Mouse (Mus musculus) stomach, embryonic 16.5 days (tissue): ENCODE measurements around the gene Myrf. TPM values are rescaled to one million over a fixed set of nuclear protein-coding genes. Genes with fewer than 3 reads are reported as not detected.

Experiments
- ATAC-seq: fragments of 200-750 bp; cut with Nextera tagmentation; 2 replicates; pipeline ENCODE4 v1.8.0; 2017; ENCODE audit warnings: moderate number of reproducible peaks, moderate TSS enrichment; ENCODE audit not compliant: insufficient read depth, low FRiP score
- H3K27ac ChIP-seq: fragments of 300-500 bp; sonication (generic); 2 replicates; pipeline ENCODE4 v1.5.1; 2014; ENCODE audit warnings: low read length
- H3K27me3 ChIP-seq: fragments of 300-500 bp; sonication (generic); 2 replicates; pipeline ENCODE4 v1.6.1; 2014; ENCODE audit warnings: low read length, control low read depth, mixed read lengths; ENCODE audit not compliant: control insufficient read depth, insufficient read depth
- H3K36me3 ChIP-seq: fragments of 300-500 bp; sonication (generic); 2 replicates; pipeline ENCODE4 v1.6.1; 2014; ENCODE audit warnings: low read length; ENCODE audit not compliant: control insufficient read depth, insufficient read depth
- H3K4me1 ChIP-seq: fragments of 300-500 bp; sonication (generic); 2 replicates; pipeline ENCODE4 v1.6.1; 2014; ENCODE audit warnings: low read length, control low read depth, mixed read lengths; ENCODE audit not compliant: control insufficient read depth, insufficient read depth
- H3K4me2 ChIP-seq: fragments of 300-500 bp; sonication (generic); 2 replicates; pipeline ENCODE4 v1.6.1; 2014; ENCODE audit warnings: low read depth, low read length, mixed read lengths
- H3K4me3 ChIP-seq: fragments of 300-500 bp; sonication (generic); replicated peaks from 2 replicates; pipeline ENCODE4 v1.5.1; 2014; ENCODE audit warnings: mild to moderate bottlenecking, low read length
- H3K9ac ChIP-seq: fragments of 300-500 bp; sonication (generic); 2 replicates; pipeline ENCODE4 v1.6.1; 2014; ENCODE audit warnings: low read length
- H3K9me3 ChIP-seq: fragments of 300-500 bp; sonication (generic); replicated peaks from 2 replicates; pipeline ENCODE4 v1.6.1; 2016; ENCODE audit warnings: low read length, control low read depth; ENCODE audit not compliant: control insufficient read depth
- WGBS: fragments of 180-500 bp; shearing (Covaris S2); extraction: QIAGEN DNeasy Blood & Tissue Kit; methylation state at CpG from one replicate; pipeline ENCODE4 v1.1.7; 2014; 5-methylcytosine and 5-hydroxymethylcytosine counted together
- polyA plus RNA-seq: library from polyadenylated mRNA; unstranded; fragments of >200 nt; fragmentation: Nextera tagmentation; extraction: Ambion mirVana; gene quantifications from 2 replicates; pipeline ENCODE4 v1.2.1, GENCODE M21; 2015

Gene Myrf
- polyA plus RNA-seq, 1 experiment from 2014 or later, result 16.6 TPM

DNA sequence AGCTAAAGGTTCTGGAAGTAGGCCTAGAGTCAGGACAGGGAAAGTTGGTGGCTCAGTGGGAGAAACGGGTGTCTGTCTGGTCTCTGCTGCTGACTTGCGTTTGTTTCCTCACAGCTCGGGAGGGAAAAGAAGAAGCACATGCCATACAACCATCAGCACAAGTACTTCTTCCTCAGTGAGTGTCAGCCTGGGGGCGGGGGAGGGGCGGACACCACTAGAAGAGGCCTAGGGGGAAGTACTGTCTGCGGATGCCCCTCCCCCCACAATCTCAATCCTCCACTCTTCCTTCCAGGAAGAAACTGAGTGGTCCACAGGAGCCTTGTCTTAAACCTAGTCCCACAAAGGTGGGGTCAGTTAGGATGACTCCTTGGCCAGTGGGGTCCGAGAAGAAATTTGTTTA is 49.2 kb downstream of the Myrf start:
- Histone ChIP-seq H3K27me3 (no peaks in the 10 kb centered on the region), H3K9ac (no peak overlapping the region), H3K36me3 (peaks cover 26% of the 10 kb centered on the region), H3K27ac (no peak overlapping the region), H3K4me2 (no peak overlapping the region), H3K4me3 (no peak overlapping the region), H3K4me1 (no peaks in the 10 kb centered on the region), H3K9me3 (no peaks in the 10 kb centered on the region)
- 59% methylated on average over 7 of the region's 7 CpGs for WGBS
- peak; percentile 34; the same call in 1 of the 2 replicates for ATAC-seq

DNA sequence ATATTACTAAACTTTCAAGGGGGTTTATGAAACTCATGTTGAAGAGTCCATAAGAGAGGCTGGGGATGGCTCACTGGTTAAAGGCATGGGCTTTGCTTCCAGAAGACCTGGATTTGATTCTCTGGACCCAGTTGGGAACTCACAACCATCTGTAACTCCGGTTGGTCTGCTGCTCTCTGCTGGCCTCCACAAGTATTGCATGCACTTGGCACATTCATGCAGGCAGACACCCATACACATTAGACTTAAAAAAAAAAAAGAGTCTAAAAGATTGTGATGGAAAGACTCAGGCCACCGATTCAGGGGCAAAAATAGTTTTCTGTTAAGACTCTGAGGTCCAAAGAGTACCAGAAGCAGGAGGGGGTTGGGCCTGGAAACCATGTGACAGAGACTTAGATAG is 49.8 kb downstream of the Myrf start:
- Histone ChIP-seq H3K4me3 (no peak overlapping the region), H3K27me3 (no peaks in the 10 kb centered on the region), H3K9me3 (no peaks in the 10 kb centered on the region), H3K4me1 (no peaks in the 10 kb centered on the region), H3K9ac (no peak overlapping the region), H3K4me2 (no peak overlapping the region), H3K36me3 (peaks cover 24% of the 10 kb centered on the region), H3K27ac (no peak overlapping the region)
- 46% methylated on average over 2 of the region's 2 CpGs for WGBS
- no peak for ATAC-seq

DNA sequence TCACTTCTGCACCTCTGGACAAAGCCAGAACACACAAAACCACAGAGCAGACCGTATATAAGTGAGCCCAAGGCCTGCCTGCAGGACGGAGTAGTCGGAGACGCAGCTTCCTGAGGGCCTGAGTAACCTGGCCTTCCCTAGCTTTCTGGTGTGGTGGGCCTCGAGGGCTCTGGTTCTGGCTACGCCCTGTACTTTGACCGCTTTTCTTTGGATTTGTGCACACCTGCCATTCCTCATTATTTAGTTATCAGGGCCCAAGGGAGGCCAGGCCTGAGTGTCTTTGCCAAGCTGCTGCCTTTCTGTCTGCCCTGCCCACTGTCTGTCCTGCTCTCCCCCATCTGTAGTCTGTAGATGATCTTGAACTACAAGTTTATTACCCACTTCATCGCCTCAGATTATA is 50.6 kb downstream of the Myrf start:
- Histone ChIP-seq H3K36me3 (peaks cover 24% of the 10 kb centered on the region), H3K27ac (peak overlapping the region; percentile 37; the same call in 1 of the 2 replicates), H3K9me3 (no peaks in the 10 kb centered on the region), H3K4me1 (0 out of 2 replicates have a peak, but pooled peaks cover 3% of the 10 kb centered on the region), H3K9ac (no peak overlapping the region), H3K4me3 (no peak overlapping the region), H3K4me2 (no peak overlapping the region), H3K27me3 (no peaks in the 10 kb centered on the region)
- whole genome bisulfite sequencing, result 79% methylated on average over 8 of the region's 8 CpGs
- ATAC-seq, result no peak; the same call in 1 of the 2 replicates

DNA sequence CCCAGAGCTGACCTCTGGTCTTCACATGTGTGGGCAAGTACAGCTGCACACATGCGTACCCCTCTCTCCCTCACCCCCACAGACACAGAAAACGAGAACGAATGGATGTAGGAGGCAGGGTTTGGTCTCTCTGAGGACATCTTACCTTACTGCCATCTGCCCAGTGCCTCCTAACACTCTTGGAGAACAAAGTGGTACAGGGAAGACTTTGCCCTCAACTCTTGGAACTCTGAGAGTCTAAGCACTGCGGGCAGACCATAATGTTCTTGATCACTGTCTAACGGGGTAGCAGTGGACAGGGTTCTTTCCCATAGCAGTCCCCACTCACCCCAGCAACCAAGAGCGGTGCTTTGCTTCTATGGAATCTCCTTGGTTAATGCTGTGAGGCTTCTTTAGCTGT is 51.5 kb downstream of the Myrf start:
- H3K27ac ChIP-seq, result no peak overlapping the region
- ATAC-seq, result no peak
- H3K4me3 ChIP-seq, result no peak overlapping the region
- peaks cover 24% of the 10 kb centered on the region for H3K36me3 ChIP-seq
- H3K9ac ChIP-seq, result no peak overlapping the region
- H3K4me1 ChIP-seq, result peaks cover 12% of the 10 kb centered on the region; the same call in 1 of the 2 replicates
- no peaks in the 10 kb centered on the region for H3K27me3 ChIP-seq
- WGBS, result 92% methylated on average over 6 of the region's 6 CpGs
- H3K4me2 ChIP-seq, result no peak overlapping the region
- no peaks in the 10 kb centered on the region for H3K9me3 ChIP-seq

DNA sequence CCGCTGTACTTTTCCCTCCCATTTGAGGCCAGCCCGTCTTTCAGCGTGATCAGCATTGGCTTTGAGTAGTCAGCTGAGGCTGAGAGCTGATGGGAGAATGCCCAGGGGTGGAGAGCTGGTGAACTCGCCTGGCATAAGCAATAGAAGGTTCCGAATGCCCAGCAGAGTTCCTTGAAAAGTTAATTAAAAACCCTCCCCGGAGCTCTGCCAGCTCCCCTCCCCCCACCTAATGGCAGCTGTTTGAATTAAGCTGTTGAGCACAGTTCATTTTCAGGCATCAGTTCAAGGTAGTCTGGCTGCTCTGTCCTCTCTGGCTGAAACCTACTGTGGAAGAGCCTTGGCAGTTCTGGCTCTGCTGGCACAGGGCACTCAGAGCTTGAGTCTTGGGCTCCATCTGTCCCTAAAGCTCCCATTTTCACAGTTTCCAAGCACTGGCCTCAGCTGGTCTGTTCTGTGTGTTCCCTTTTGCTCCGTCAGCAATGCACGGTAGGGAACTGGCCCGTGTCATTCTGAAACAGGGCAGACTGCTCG is 52.2 kb downstream of the Myrf start:
- no peaks in the 10 kb centered on the region for H3K9me3 ChIP-seq
- H3K27me3 ChIP-seq, result no peaks in the 10 kb centered on the region
- H3K4me2 ChIP-seq, result no peak overlapping the region
- no peak for ATAC-seq
- H3K9ac ChIP-seq, result no peak overlapping the region
- H3K4me3 ChIP-seq, result no peak overlapping the region
- no peak overlapping the region for H3K27ac ChIP-seq
- peaks cover 14% of the 10 kb centered on the region; the same call in 1 of the 2 replicates for H3K4me1 ChIP-seq
- peaks cover 20% of the 10 kb centered on the region for H3K36me3 ChIP-seq
- 87% methylated on average over 10 of the region's 10 CpGs for WGBS

DNA sequence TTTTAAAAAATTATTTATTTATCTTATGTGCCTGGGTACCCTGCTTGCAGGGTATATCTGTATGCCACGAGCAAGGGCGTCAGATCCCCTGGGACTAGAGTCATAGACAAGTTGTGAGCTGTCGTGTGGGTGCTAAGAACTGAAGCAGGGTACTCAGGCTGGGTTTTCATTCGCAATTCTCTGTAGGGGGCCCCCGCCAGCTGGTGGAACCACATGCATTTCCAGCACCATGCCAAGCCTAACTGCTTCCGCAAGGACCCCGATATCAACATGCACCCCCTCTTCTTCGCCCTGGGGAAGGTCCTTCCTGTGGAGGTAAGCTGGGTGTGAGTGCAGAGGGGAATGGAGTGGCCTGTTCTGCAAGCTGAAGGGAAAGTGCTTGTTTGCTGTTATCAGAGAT is 54.0 kb downstream of the Myrf start:
- 90% methylated on average over 8 of the region's 8 CpGs for WGBS
- ATAC-seq, result no peak
- H3K27ac ChIP-seq, result no peak overlapping the region
- H3K4me2 ChIP-seq, result no peak overlapping the region
- H3K4me1 ChIP-seq, result peaks cover 20% of the 10 kb centered on the region; the same call in 1 of the 2 replicates
- H3K4me3 ChIP-seq, result no peak overlapping the region
- H3K36me3 ChIP-seq, result peaks cover 20% of the 10 kb centered on the region
- no peaks in the 10 kb centered on the region for H3K9me3 ChIP-seq
- H3K9ac ChIP-seq, result no peak overlapping the region
- H3K27me3 ChIP-seq, result no peaks in the 10 kb centered on the region

DNA sequence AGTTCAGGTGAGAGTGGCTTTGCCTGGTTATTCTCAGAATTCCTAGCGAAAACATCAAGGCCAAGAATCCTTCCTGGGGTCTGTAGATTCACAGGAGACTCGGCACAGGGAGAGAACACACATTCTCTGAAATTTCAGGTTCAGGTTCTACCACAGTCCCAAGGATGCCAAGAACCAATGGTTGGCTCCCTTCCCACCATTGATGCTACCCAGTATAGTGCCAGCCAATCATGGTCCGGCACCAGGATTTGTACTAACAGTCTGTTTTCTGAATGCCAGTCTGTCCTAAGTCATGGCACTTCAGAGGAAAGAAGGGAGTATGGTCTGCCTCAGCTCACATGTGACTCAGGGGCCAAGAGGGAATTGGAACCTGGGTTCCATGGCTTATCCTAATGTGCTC is 54.7 kb downstream of the Myrf start:
- H3K27ac ChIP-seq, result no peak overlapping the region
- no peak overlapping the region for H3K4me3 ChIP-seq
- 97% methylated on average over 3 of the region's 3 CpGs for WGBS
- H3K4me1 ChIP-seq, result peaks cover 20% of the 10 kb centered on the region; the same call in 1 of the 2 replicates
- H3K9ac ChIP-seq, result no peak overlapping the region
- no peak overlapping the region for H3K4me2 ChIP-seq
- ATAC-seq, result no peak
- H3K36me3 ChIP-seq, result peaks cover 20% of the 10 kb centered on the region
- H3K27me3 ChIP-seq, result no peaks in the 10 kb centered on the region
- H3K9me3 ChIP-seq, result no peaks in the 10 kb centered on the region

DNA sequence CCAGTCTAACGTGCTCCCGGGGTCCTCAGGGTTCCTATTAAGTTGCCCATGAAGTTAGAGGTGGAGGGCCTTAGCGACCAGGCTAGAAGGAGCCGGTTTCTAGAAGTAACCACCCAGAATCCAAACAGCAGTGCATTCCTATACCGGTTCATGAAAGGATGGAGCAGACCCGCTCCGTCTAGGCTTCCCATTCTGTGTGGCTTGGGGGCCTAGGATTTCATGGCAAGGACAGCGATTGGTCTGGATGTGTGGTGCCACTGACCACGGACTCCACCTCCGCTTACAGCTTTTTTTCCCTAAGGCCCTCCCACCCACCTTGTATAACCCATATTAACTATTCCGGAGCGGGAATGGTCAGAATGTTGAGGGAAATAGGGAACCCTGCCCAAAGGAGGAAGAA is 56.5 kb downstream of the Myrf start:
- peak overlapping the region; percentile 78 for H3K9ac ChIP-seq

DNA sequence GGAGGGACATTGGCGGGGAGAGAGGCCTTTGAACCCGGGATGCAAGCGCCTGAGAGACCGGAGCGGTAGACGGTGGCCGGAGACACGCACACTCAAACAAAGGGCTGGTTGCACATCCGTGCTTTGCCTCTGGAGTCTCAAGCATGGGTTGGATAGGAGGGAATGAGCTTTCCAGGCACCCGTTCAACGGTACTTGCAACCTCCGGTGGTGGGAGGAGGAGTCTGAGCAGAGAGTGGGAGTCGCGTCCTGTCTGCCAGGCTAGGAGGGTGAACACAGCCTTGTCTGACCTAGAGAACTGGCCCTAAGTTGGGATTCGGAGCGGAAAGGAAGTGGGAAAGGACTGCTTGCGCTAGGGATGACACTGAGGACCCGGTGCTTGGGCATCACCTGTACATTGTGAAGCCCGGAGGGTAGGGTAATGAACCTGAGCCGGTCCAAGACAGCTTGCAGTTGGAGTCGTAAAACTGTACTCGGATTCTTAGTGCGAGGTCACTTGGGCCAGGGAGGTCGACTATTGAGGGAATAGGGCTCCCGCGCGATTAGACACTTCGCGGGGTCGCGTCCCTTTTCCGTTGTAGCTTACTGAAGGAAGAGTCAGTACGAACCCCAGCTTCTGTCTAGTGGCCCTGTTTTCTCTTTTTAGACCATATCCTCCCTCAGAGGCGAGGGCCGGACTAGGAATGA is 57.1 kb downstream of the Myrf start:
- H3K4me1 ChIP-seq, result peaks cover 20% of the 10 kb centered on the region; the same call in 1 of the 2 replicates
- ATAC-seq, result peak; percentile 63; the same call in 1 of the 2 replicates
- no peaks in the 10 kb centered on the region for H3K9me3 ChIP-seq
- under 1% methylated on average over 35 of the region's 35 CpGs for WGBS
- peak overlapping the region; percentile 78 for H3K9ac ChIP-seq
- peaks cover 11% of the 10 kb centered on the region for H3K36me3 ChIP-seq
- H3K4me3 ChIP-seq, result peak overlapping the region; percentile 61
- no peaks in the 10 kb centered on the region for H3K27me3 ChIP-seq
- H3K27ac ChIP-seq, result peak overlapping the region; percentile 81
- peak overlapping the region; percentile 76 for H3K4me2 ChIP-seq

More for the DNA sequence above, 56.5 kb downstream of the Myrf start:
- peak; percentile 35; the same call in 1 of the 2 replicates for ATAC-seq
- Histone ChIP-seq H3K27me3 (no peaks in the 10 kb centered on the region), H3K36me3 (peaks cover 17% of the 10 kb centered on the region), H3K4me2 (peak overlapping the region; percentile 76), H3K4me3 (peak overlapping the region; percentile 61), H3K9me3 (no peaks in the 10 kb centered on the region), H3K4me1 (peaks cover 20% of the 10 kb centered on the region; the same call in 1 of the 2 replicates), H3K27ac (peak overlapping the region; percentile 81)
- WGBS, result 5% methylated on average over 12 of the region's 12 CpGs
